Mouse (Mus musculus) CH12.LX (cell line): ENCODE results near the gene Zfp46.

Experiments used
- CHD2 ChIP-seq: IDR thresholded peaks from 2 replicates; pipeline ENCODE4 v1.6.1; 2011; ENCODE audit warnings: low read length, improper control_type of control experiment
- CTCF ChIP-seq, 2 experiments: IDR thresholded peaks in 1 of 2; conservative IDR thresholded peaks in 1 of 2; 2 replicates each; pipeline ENCODE4 v1.5.1; 2011 to 2012; ENCODE audit warnings: low read depth in 2 of 2, low read length in 2 of 2, improper control_type of control experiment in 1 of 2, inconsistent platforms in 1 of 2, mild to moderate bottlenecking in 1 of 2, moderate library complexity in 1 of 2
- E2F4 ChIP-seq: IDR thresholded peaks from 2 replicates; pipeline ENCODE4 v1.6.1; 2011; ENCODE audit warnings: low read depth, low read length, improper control_type of control experiment; ENCODE audit not compliant: insufficient replicate concordance
- EP300 ChIP-seq: IDR thresholded peaks from 2 replicates; pipeline ENCODE4 v1.6.1; 2011; ENCODE audit warnings: low read length, improper control_type of control experiment
- HCFC1 ChIP-seq: IDR thresholded peaks from 2 replicates; pipeline ENCODE4 v1.6.1; 2012; ENCODE audit warnings: low read depth, mild to moderate bottlenecking, inconsistent platforms, low read length, improper control_type of control experiment
- JUND ChIP-seq: conservative IDR thresholded peaks from 2 replicates; pipeline ENCODE4 v1.6.1; 2011; ENCODE audit warnings: low read depth, low read length, improper control_type of control experiment
- MAFK ChIP-seq: IDR thresholded peaks from 2 replicates; pipeline ENCODE4 v1.6.1; 2011; ENCODE audit warnings: low read length, improper control_type of control experiment; ENCODE audit not compliant: insufficient replicate concordance
- MEF2A ChIP-seq: IDR thresholded peaks from 2 replicates; pipeline ENCODE4 v1.6.1; 2014; ENCODE audit warnings: low read depth, mild to moderate bottlenecking, inconsistent platforms, low read length, improper control_type of control experiment, borderline replicate concordance
- NRF1 ChIP-seq: IDR thresholded peaks from 2 replicates; pipeline ENCODE4 v1.6.1; 2014; ENCODE audit warnings: low read depth, mild to moderate bottlenecking, inconsistent platforms, low read length, improper control_type of control experiment, moderate library complexity
- POLR2A ChIP-seq: IDR thresholded peaks from 2 replicates; pipeline ENCODE4 v1.6.1; 2011; ENCODE audit warnings: low read depth, mild to moderate bottlenecking, improper control_type of control experiment, low read length
- POLR2AphosphoS2 ChIP-seq: IDR thresholded peaks from 2 replicates; pipeline ENCODE4 v1.6.1; 2011; ENCODE audit warnings: low read depth, low read length, improper control_type of control experiment
- RAD21 ChIP-seq: IDR thresholded peaks from 2 replicates; pipeline ENCODE4 v1.6.1; 2011; ENCODE audit warnings: low read depth, mild to moderate bottlenecking, low read length, improper control_type of control experiment, moderate library complexity
- UBTF ChIP-seq: IDR thresholded peaks from 2 replicates; pipeline ENCODE4 v1.6.1; 2012; ENCODE audit warnings: low read depth, mild to moderate bottlenecking, inconsistent platforms, low read length, improper control_type of control experiment, moderate library complexity
- ZKSCAN1 ChIP-seq: IDR thresholded peaks from 2 replicates; pipeline ENCODE4 v1.6.1; 2012; ENCODE audit warnings: low read depth, inconsistent platforms, low read length, improper control_type of control experiment, borderline replicate concordance

GRCm38 (mm10) chr4:136247386-136247728 is 37.1 kb upstream of the Zfp46 start:
- no peak for TF ChIP-seq EP300
- no peak for TF ChIP-seq RAD21
- TF ChIP-seq POLR2A, result no peak
- TF ChIP-seq CTCF (conservative IDR thresholded peaks at IDR 0.05 in 1 of 2, IDR thresholded peaks at IDR 0.05 in 1 of 2; ENCODE audit: low read depth in 2 of 2, low read length in 2 of 2), result no peak
- TF ChIP-seq POLR2AphosphoS2, result no peak
- no peak for TF ChIP-seq MAFK
- TF ChIP-seq JUND, result no peak
- no peak for TF ChIP-seq HCFC1
- TF ChIP-seq UBTF, result no peak
- no peak for TF ChIP-seq E2F4
- no peak for TF ChIP-seq MEF2A
- no peak for TF ChIP-seq ZKSCAN1
- no peak for TF ChIP-seq CHD2
- no peak for TF ChIP-seq NRF1
